Mouse (Mus musculus) kidney, embryonic 14.5 days (tissue): ENCODE data around the gene Timm29. TPM values are rescaled to one million over a fixed set of nuclear protein-coding genes. Genes with fewer than 3 reads are reported as not detected.
"Not testable (repeated sequence)": the region's sequence is repeated elsewhere in the genome, so short reads cannot be mapped to it uniquely, and the experiment has no call there.

Experiments used
- ATAC-seq: fragments of 200-750 bp; cut with Nextera tagmentation; 2 replicates; pipeline ENCODE4 v1.8.0; 2017; ENCODE audit warnings: moderate number of reproducible peaks, mild to moderate bottlenecking, moderate TSS enrichment, moderate library complexity; ENCODE audit not compliant: low FRiP score, low TSS enrichment
- H3K27ac ChIP-seq: fragments of 300-500 bp; sonication (generic); 2 replicates; pipeline ENCODE4 v1.5.1; 2014; ENCODE audit warnings: low read depth, mild to moderate bottlenecking, low read length, moderate library complexity, mixed read lengths
- H3K27me3 ChIP-seq: fragments of 300-500 bp; sonication (generic); 2 replicates; pipeline ENCODE4 v1.6.1; 2014; ENCODE audit warnings: mild to moderate bottlenecking, low read length; ENCODE audit not compliant: control insufficient read depth, insufficient read depth
- H3K36me3 ChIP-seq: fragments of 300-500 bp; sonication (generic); 2 replicates; pipeline ENCODE4 v1.6.1; 2014; ENCODE audit warnings: low read length, mixed read lengths; ENCODE audit not compliant: control insufficient read depth, insufficient read depth
- H3K4me1 ChIP-seq: fragments of 300-500 bp; sonication (generic); 2 replicates; pipeline ENCODE4 v1.6.1; 2014; ENCODE audit warnings: low read length, mixed read lengths; ENCODE audit not compliant: control insufficient read depth, insufficient read depth
- H3K4me2 ChIP-seq: fragments of 300-500 bp; sonication (generic); replicated peaks from 2 replicates; pipeline ENCODE4 v1.6.1; 2014; ENCODE audit warnings: low read depth, mild to moderate bottlenecking, low read length
- H3K4me3 ChIP-seq: fragments of 300-500 bp; sonication (generic); 2 replicates; pipeline ENCODE4 v1.5.1; 2014; ENCODE audit warnings: mild to moderate bottlenecking, low read length
- H3K9ac ChIP-seq: fragments of 300-500 bp; sonication (generic); 2 replicates; pipeline ENCODE4 v1.6.1; 2014; ENCODE audit warnings: low read depth, mild to moderate bottlenecking, low read length, moderate library complexity
- H3K9me3 ChIP-seq: fragments of 300-500 bp; sonication (generic); 2 replicates; pipeline ENCODE4 v1.6.1; 2016; ENCODE audit warnings: low read length; ENCODE audit not compliant: control insufficient read depth
- WGBS: fragments of 180-500 bp; shearing (Covaris S2); extraction: QIAGEN DNeasy Blood & Tissue Kit; methylation state at CpG from one replicate; pipeline ENCODE4 v1.1.7; 2014; 5-methylcytosine and 5-hydroxymethylcytosine counted together
- polyA plus RNA-seq: library from polyadenylated mRNA; unstranded; fragments of >200 nt; fragmentation: Nextera tagmentation; extraction: Ambion mirVana; gene quantifications from 2 replicates; pipeline ENCODE4 v1.2.1, GENCODE M21; 2014

Gene Timm29
- polyA plus RNA-seq, 1 experiment from 2014 or later, result 41.3 TPM

DNA sequence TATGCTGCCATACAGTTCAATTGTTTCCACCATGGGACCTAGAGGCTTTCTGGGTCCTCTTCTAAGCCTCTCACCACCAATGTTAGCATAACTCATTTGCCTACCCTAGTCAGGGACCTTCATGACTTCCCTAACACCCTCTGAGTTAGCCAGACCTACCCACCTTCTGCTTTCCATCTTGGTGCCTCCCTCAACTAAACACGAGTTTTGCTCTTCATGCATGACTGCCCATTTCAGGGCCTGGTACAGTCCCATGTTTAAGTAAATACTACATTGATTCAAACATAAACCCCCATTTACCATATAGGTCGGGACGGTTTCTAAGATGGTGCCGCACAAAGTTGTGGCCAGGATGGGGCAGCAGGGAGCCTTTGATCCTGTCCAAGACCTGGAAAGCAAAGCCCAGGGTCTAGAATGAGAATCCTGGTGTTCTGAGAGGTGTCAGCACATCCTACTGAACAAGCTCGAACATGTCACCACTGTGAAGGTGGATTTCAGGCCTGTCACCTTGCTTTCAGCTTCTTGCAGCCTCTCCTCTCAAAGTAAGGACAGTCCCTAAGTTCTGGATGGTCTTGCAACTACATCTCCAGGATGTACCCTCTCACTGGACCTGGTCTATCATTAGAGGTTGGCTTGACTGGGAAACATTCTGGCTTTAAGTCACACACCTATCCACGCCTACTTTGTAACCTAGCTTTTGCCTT lies 1.2 kb upstream of the Timm29 start:
- 81% methylated on average over 6 of the region's 6 CpGs for WGBS
- no peaks in the 10 kb centered on the region for H3K9me3 ChIP-seq
- no peak overlapping the region for H3K27ac ChIP-seq
- H3K36me3 ChIP-seq, result peaks cover 51% of the 10 kb centered on the region
- peak overlapping the region; percentile 96 for H3K4me3 ChIP-seq
- H3K4me1 ChIP-seq, result peaks cover 18% of the 10 kb centered on the region
- H3K9ac ChIP-seq, result 0 out of 2 replicates have a peak overlapping the region, but pooled peaks have one; percentile 88
- no peaks in the 10 kb centered on the region for H3K27me3 ChIP-seq
- H3K4me2 ChIP-seq, result peak overlapping the region; percentile 95; the same call in 1 of the 2 replicates
- ATAC-seq, result no peak

GRCm38 (mm10) chr9:21591831-21592702 lies 455 bp upstream of the Timm29 start:
- H3K27me3 ChIP-seq, result no peaks in the 10 kb centered on the region
- H3K4me3 ChIP-seq, result peak overlapping the region; percentile 96
- H3K9me3 ChIP-seq, result no peaks in the 10 kb centered on the region
- peak; percentile 65 for ATAC-seq
- peaks cover 18% of the 10 kb centered on the region for H3K4me1 ChIP-seq
- H3K27ac ChIP-seq, result no peak overlapping the region; the same call in 1 of the 2 replicates
- 19% methylated on average over 17 of the region's 17 CpGs for WGBS
- H3K36me3 ChIP-seq, result peaks cover 43% of the 10 kb centered on the region
- peak overlapping the region; percentile 88 for H3K9ac ChIP-seq
- peak overlapping the region; percentile 95 for H3K4me2 ChIP-seq

- H3K9me3 ChIP-seq, result no peaks in the 10 kb centered on the region
- H3K4me2 ChIP-seq, result peak overlapping the region; percentile 95
- H3K9ac ChIP-seq, result peak overlapping the region; percentile 88
- H3K27me3 ChIP-seq, result no peaks in the 10 kb centered on the region
- H3K36me3 ChIP-seq, result peaks cover 32% of the 10 kb centered on the region
- H3K4me3 ChIP-seq, result peak overlapping the region; percentile 96
- H3K4me1 ChIP-seq, result peaks cover 18% of the 10 kb centered on the region
- peak; percentile 56 for ATAC-seq
- H3K27ac ChIP-seq, result peak overlapping the region; percentile 86
- WGBS, result 2% methylated on average over 57 of the region's 69 CpGs
These were observed 700 bp downstream of the Timm29 start for GRCm38 (mm10) chr9:21593122-21593721.

GRCm38 (mm10) chr9:21594350-21594749 lies 1.8 kb downstream of the Timm29 start:
- peaks cover 22% of the 10 kb centered on the region; the same call in 1 of the 2 replicates for H3K36me3 ChIP-seq
- H3K4me3 ChIP-seq, result peak overlapping the region; percentile 96; the same call in 1 of the 2 replicates
- H3K27me3 ChIP-seq, H3K9me3 ChIP-seq, H3K27ac ChIP-seq, ATAC-seq: not testable (repeated sequence)
- 0 out of 2 replicates have a peak overlapping the region, but pooled peaks have one; percentile 18 for H3K9ac ChIP-seq
- peak overlapping the region; percentile 95; the same call in 1 of the 2 replicates for H3K4me2 ChIP-seq
- WGBS, result 89% methylated on average over 8 of the region's 8 CpGs
- H3K4me1 ChIP-seq, result peaks cover 18% of the 10 kb centered on the region

DNA sequence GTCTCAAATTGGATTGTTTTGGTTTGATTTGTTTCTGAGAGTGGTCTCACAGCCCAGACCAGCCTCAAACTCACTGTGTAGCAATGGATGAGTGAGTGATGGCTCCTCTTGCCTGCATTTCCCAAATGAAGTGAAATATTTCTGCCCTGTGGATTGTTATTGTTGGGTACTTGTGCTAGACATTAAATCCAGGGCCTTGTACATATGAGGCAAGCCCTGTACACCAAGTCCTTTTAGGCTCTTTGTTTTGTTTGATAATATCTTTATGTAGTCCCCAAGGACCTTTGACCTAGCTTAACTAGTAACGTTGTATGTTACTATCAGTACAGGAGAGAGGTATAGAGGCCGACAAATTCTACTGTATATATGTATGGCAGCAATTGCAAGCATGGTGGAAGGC lies 2.3 kb downstream of the Timm29 start:
- no peaks in the 10 kb centered on the region for H3K27me3 ChIP-seq
- H3K36me3 ChIP-seq, result peaks cover 17% of the 10 kb centered on the region; the same call in 1 of the 2 replicates
- no peak for ATAC-seq
- 77% methylated on average over 2 of the region's 2 CpGs for WGBS
- no peak overlapping the region for H3K9ac ChIP-seq
- H3K4me3 ChIP-seq, result no peak overlapping the region; the same call in 1 of the 2 replicates
- H3K27ac ChIP-seq, result no peak overlapping the region
- no peak overlapping the region for H3K4me2 ChIP-seq
- H3K9me3 ChIP-seq, result no peaks in the 10 kb centered on the region
- H3K4me1 ChIP-seq, result peaks cover 18% of the 10 kb centered on the region

DNA sequence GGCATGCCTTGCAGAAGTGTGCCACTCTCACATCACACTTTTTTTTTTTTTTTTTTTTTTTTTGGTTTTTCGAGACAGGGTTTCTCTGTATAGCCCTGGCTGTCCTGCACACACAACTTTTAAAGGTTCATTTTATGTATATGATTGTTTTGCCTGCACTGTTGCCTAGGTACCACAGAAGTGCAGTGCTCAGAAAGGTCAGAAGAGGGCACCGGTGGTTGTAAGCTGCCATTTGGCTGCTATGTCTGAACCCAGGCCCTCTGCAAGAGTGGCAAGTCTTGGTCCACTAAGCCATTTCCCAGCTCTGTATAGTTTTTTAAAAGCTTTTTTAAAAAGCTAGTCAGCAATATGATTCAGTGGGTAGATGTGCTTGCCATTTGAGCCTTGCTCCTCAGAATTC lies 5.7 kb downstream of the Timm29 start:
- Histone ChIP-seq H3K4me3 (no peak overlapping the region), H3K4me1 (peaks cover 11% of the 10 kb centered on the region; the same call in 1 of the 2 replicates), H3K4me2 (no peak overlapping the region), H3K9ac (no peak overlapping the region), H3K36me3 (peaks cover 8% of the 10 kb centered on the region; the same call in 1 of the 2 replicates), H3K9me3 (no peaks in the 10 kb centered on the region), H3K27ac (no peak overlapping the region), H3K27me3 (no peaks in the 10 kb centered on the region)
- WGBS, result 49% methylated on average over 2 of the region's 2 CpGs
- no peak for ATAC-seq

GRCm38 (mm10) chr9:21600186-21600585 lies 7.7 kb downstream of the Timm29 start:
- H3K9me3 ChIP-seq, result no peaks in the 10 kb centered on the region
- no peaks in the 10 kb centered on the region for H3K4me1 ChIP-seq
- no peak overlapping the region for H3K4me3 ChIP-seq
- H3K9ac ChIP-seq, result no peak overlapping the region
- H3K27ac ChIP-seq, result no peak overlapping the region
- H3K27me3 ChIP-seq, result no peaks in the 10 kb centered on the region
- no peak for ATAC-seq
- WGBS, result 86% methylated on average over 3 of the region's 3 CpGs
- H3K36me3 ChIP-seq, result peaks cover 2% of the 10 kb centered on the region; the same call in 1 of the 2 replicates
- H3K4me2 ChIP-seq, result no peak overlapping the region

- Histone ChIP-seq H3K27ac (no peak overlapping the region), H3K27me3 (no peaks in the 10 kb centered on the region), H3K36me3 (no peaks in the 10 kb centered on the region; the same call in 1 of the 2 replicates), H3K4me1 (no peaks in the 10 kb centered on the region), H3K9ac (no peak overlapping the region), H3K4me2 (no peak overlapping the region), H3K9me3 (no peaks in the 10 kb centered on the region), H3K4me3 (no peak overlapping the region)
- no peak for ATAC-seq
- 89% methylated on average over 2 of the region's 2 CpGs for WGBS
These were observed 8.6 kb downstream of the Timm29 start for GRCm38 (mm10) chr9:21601073-21601472.
